Mouse (Mus musculus): ENCODE results near the gene L3mbtl4. TPM values are rescaled to one million over a fixed set of nuclear protein-coding genes. Genes with fewer than 3 reads are reported as not detected.

The L3mbtl4 gene
- polyA plus RNA-seq, 1 experiment from 2014 or later = 0.08 TPM

DNA sequence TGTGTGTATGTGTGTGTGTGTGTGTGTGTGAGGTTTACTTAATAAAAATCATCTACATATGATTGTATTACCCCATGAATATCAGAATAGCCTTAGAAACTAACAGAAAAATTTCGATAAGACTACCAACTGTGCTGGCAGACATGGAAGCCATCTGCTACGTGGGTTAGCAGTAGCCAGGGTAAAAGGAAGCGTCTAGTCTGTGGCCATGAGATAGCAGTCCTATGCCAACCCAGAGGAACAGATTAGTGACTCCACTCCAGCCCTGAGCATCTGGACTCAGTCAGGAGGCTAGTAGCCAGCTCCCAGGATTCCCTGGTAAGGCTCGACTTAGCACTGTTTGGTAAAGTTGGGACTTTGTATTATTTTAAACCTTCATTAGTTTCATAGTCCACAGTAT is 329.1 kb downstream of the L3mbtl4 start:
- TF ChIP-seq CTCF (IDR thresholded peaks at IDR 0.05) (no peak), EP300 (IDR thresholded peaks at IDR 0.05) (no peak)
- Histone ChIP-seq H3K4me1 (ENCODE audit: insufficient read depth, low read depth, low read length) (no peaks in the 10 kb centered on the region), H3K4me3 (ENCODE audit: low read depth, low read length) (no peak overlapping the region), H3K4me2 (replicated peaks; ENCODE audit: low read depth, low read length) (no peak overlapping the region), H3K9ac (replicated peaks; ENCODE audit: low read depth) (no peak overlapping the region), H3K27ac (ENCODE audit: low read length) (no peak overlapping the region), H3K9me3 (ENCODE audit: low read length) (no peaks in the 10 kb centered on the region), H3K36me3 (ENCODE audit: insufficient read depth, low read length) (no peaks in the 10 kb centered on the region), H3K27me3 (replicated peaks; ENCODE audit: insufficient read depth, low read length) (no peaks in the 10 kb centered on the region)
- ATAC-seq (no peak), DNase-seq (ENCODE audit: low spot score) (no peak)
- WGBS = 60% methylated on average over 4 of the region's 4 CpGs

- WGBS = 50% methylated on average over 6 of the region's 6 CpGs
- TF ChIP-seq EP300 (IDR thresholded peaks at IDR 0.05) (no peak), CTCF (IDR thresholded peaks at IDR 0.05) (no peak)
- no peaks in the 10 kb centered on the region for H3K4me1 ChIP-seq (ENCODE audit: insufficient read depth, low read depth, low read length)
- H3K4me3 ChIP-seq (ENCODE audit: low read depth, low read length) = no peak overlapping the region
- H3K4me2 ChIP-seq (replicated peaks; ENCODE audit: low read depth, low read length) = no peak overlapping the region
- no peak for ATAC-seq
- no peaks in the 10 kb centered on the region for H3K9me3 ChIP-seq (ENCODE audit: low read length)
- H3K27me3 ChIP-seq (replicated peaks; ENCODE audit: insufficient read depth, low read length) = no peaks in the 10 kb centered on the region
- peak; percentile 17 for DNase-seq (ENCODE audit: low spot score)
- no peak overlapping the region for H3K27ac ChIP-seq (ENCODE audit: low read length)
- H3K9ac ChIP-seq (replicated peaks; ENCODE audit: low read depth) = no peak overlapping the region
- no peaks in the 10 kb centered on the region for H3K36me3 ChIP-seq (ENCODE audit: insufficient read depth, low read length)
Measured at GRCm38 (mm10) chr17:68607691-68608090, 334.1 kb downstream of the L3mbtl4 start.

- ATAC-seq = no peak
- no peak for DNase-seq (ENCODE audit: low spot score)
- H3K9me3 ChIP-seq (ENCODE audit: low read length) = no peaks in the 10 kb centered on the region
- H3K27ac ChIP-seq (ENCODE audit: low read length) = no peak overlapping the region
- H3K9ac ChIP-seq (replicated peaks; ENCODE audit: low read depth) = no peak overlapping the region
- no peak overlapping the region for H3K4me2 ChIP-seq (replicated peaks; ENCODE audit: low read depth, low read length)
- no peaks in the 10 kb centered on the region for H3K4me1 ChIP-seq (ENCODE audit: insufficient read depth, low read depth, low read length)
- TF ChIP-seq CTCF (IDR thresholded peaks at IDR 0.05) (no peak), EP300 (IDR thresholded peaks at IDR 0.05) (no peak)
- H3K4me3 ChIP-seq (ENCODE audit: low read depth, low read length) = no peak overlapping the region
- H3K27me3 ChIP-seq (replicated peaks; ENCODE audit: insufficient read depth, low read length) = no peaks in the 10 kb centered on the region
- 75% methylated on average over 6 of the region's 6 CpGs for WGBS
- no peaks in the 10 kb centered on the region for H3K36me3 ChIP-seq (ENCODE audit: insufficient read depth, low read length)
Measured at GRCm38 (mm10) chr17:68611247-68611646, 337.6 kb downstream of the L3mbtl4 start.

- no peak overlapping the region for H3K4me3 ChIP-seq (ENCODE audit: low read depth, low read length)
- no peaks in the 10 kb centered on the region for H3K36me3 ChIP-seq (ENCODE audit: insufficient read depth, low read length)
- H3K9ac ChIP-seq (replicated peaks; ENCODE audit: low read depth) = no peak overlapping the region
- 81% methylated on average over 4 of the region's 4 CpGs for WGBS
- no peaks in the 10 kb centered on the region for H3K4me1 ChIP-seq (ENCODE audit: insufficient read depth, low read depth, low read length)
- DNase-seq (ENCODE audit: low spot score) (no peak), ATAC-seq (no peak)
- H3K4me2 ChIP-seq (replicated peaks; ENCODE audit: low read depth, low read length) = no peak overlapping the region
- H3K27ac ChIP-seq (ENCODE audit: low read length) = no peak overlapping the region
- no peaks in the 10 kb centered on the region for H3K9me3 ChIP-seq (ENCODE audit: low read length)
- no peak for TF ChIP-seq CTCF (IDR thresholded peaks at IDR 0.05)
- no peak for TF ChIP-seq EP300 (IDR thresholded peaks at IDR 0.05)
- H3K27me3 ChIP-seq (replicated peaks; ENCODE audit: insufficient read depth, low read length) = no peaks in the 10 kb centered on the region
Measured at GRCm38 (mm10) chr17:68625281-68625680, 351.7 kb downstream of the L3mbtl4 start.

DNA sequence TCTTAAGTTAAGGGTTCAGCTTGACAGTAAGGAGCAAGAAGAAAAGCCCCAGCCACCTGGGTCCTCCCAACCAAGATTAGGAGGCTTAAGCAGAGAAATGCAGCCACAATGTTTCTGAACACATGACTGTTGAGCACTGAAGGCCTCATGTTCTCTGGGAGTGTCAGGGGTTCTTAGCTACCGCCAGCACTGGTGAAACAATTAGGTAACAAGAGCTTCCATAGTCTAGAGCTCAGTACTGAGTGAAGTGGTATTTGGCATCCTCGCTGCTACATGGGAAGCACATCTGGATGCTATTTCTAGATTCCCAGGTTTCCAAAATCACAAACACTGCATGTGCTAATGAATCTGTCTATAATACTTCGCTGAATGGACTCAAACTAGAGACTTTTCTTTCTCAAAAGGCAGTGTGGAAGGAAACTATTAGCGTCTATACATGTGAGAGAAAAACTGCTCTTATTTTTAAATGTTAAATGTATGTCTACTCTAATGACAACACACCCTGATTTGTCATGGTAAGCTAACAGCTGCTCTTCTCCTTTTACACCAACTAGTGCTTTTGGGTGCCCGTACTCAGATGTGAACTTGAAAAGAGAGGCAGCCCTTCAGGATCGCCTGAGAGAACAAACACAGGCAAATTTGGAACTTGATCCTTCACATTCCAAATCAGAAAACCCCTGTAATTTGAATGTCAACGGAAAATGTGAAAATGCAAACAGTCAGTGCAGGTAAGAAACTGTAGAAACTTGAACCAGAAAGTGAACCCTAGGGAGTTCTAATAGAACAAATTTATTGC is 356.2 kb downstream of the L3mbtl4 start:
- no peak overlapping the region for H3K9ac ChIP-seq (replicated peaks; ENCODE audit: low read depth)
- ATAC-seq = no peak
- no peaks in the 10 kb centered on the region for H3K27me3 ChIP-seq (replicated peaks; ENCODE audit: insufficient read depth, low read length)
- H3K4me3 ChIP-seq (ENCODE audit: low read depth, low read length) = no peak overlapping the region
- 61% methylated on average over 7 of the region's 7 CpGs for WGBS
- H3K36me3 ChIP-seq (ENCODE audit: insufficient read depth, low read length) = no peaks in the 10 kb centered on the region
- TF ChIP-seq EP300 (IDR thresholded peaks at IDR 0.05) (no peak), CTCF (IDR thresholded peaks at IDR 0.05) (no peak)
- no peak overlapping the region for H3K27ac ChIP-seq (ENCODE audit: low read length)
- no peak for DNase-seq (ENCODE audit: low spot score)
- H3K4me1 ChIP-seq (ENCODE audit: insufficient read depth, low read depth, low read length) = no peaks in the 10 kb centered on the region
- H3K9me3 ChIP-seq (ENCODE audit: low read length) = no peaks in the 10 kb centered on the region
- H3K4me2 ChIP-seq (replicated peaks; ENCODE audit: low read depth, low read length) = no peak overlapping the region

GRCm38 (mm10) chr17:68631396-68631795 is 357.8 kb downstream of the L3mbtl4 start:
- Histone ChIP-seq H3K36me3 (ENCODE audit: insufficient read depth, low read length) (no peaks in the 10 kb centered on the region), H3K4me2 (replicated peaks; ENCODE audit: low read depth, low read length) (no peak overlapping the region), H3K27ac (ENCODE audit: low read length) (no peak overlapping the region), H3K4me1 (ENCODE audit: insufficient read depth, low read depth, low read length) (no peaks in the 10 kb centered on the region), H3K4me3 (ENCODE audit: low read depth, low read length) (no peak overlapping the region), H3K27me3 (replicated peaks; ENCODE audit: insufficient read depth, low read length) (no peaks in the 10 kb centered on the region), H3K9ac (replicated peaks; ENCODE audit: low read depth) (no peak overlapping the region), H3K9me3 (ENCODE audit: low read length) (no peaks in the 10 kb centered on the region)
- no peak for ATAC-seq
- no peak for DNase-seq (ENCODE audit: low spot score)
- TF ChIP-seq EP300 (IDR thresholded peaks at IDR 0.05) = no peak
- 83% methylated on average over 8 of the region's 8 CpGs for WGBS

Data from lung, postnatal 0 days (tissue).